Mouse (Mus musculus) ES-Bruce4 (cell line): ENCODE results near the gene Sec11a. TPM values are rescaled to one million over a fixed set of nuclear protein-coding genes. Genes with fewer than 3 reads are reported as not detected.

Experiments
- H3K27ac ChIP-seq: 2 replicates; pipeline ENCODE4 v1.5.1; 2012; ENCODE audit warnings: low read length, inconsistent platforms; ENCODE audit not compliant: insufficient read depth
- H3K27me3 ChIP-seq: 2 replicates; pipeline ENCODE4 v1.6.1; 2012; ENCODE audit warnings: mild to moderate bottlenecking, low read length, inconsistent platforms; ENCODE audit not compliant: control insufficient read depth, poor library complexity, insufficient read depth, severe bottlenecking
- H3K36me3 ChIP-seq: 2 replicates; pipeline ENCODE4 v1.6.1; 2012; ENCODE audit warnings: inconsistent platforms, mild to moderate bottlenecking, low read length, moderate library complexity; ENCODE audit not compliant: control insufficient read depth, poor library complexity, insufficient read depth, severe bottlenecking
- H3K4me1 ChIP-seq: one replicate; pipeline ENCODE4 v1.8.1; 2011; ENCODE audit warnings: low read length; ENCODE audit not compliant: control insufficient read depth, insufficient read depth
- H3K4me3 ChIP-seq: 2 replicates; pipeline ENCODE4 v1.5.1; 2011; ENCODE audit warnings: low read depth, mild to moderate bottlenecking, low read length
- H3K9ac ChIP-seq: 2 replicates; pipeline ENCODE4 v1.6.1; 2012; ENCODE audit warnings: low read depth, mild to moderate bottlenecking, inconsistent platforms; ENCODE audit not compliant: poor library complexity, severe bottlenecking
- H3K9me3 ChIP-seq: replicated peaks from 2 replicates; pipeline ENCODE4 v1.6.1; 2012; ENCODE audit warnings: mild to moderate bottlenecking, low read length, inconsistent platforms; ENCODE audit not compliant: control insufficient read depth, poor library complexity, insufficient read depth, severe bottlenecking
- CTCF ChIP-seq: IDR thresholded peaks from one replicate; pipeline ENCODE4 v1.8.1; 2011; ENCODE audit warnings: low read depth, low read length
- EP300 ChIP-seq: IDR thresholded peaks from 2 replicates; pipeline ENCODE4 v1.6.1; 2011; ENCODE audit warnings: low read depth, low read length; ENCODE audit not compliant: insufficient read depth
- POLR2A ChIP-seq: IDR thresholded peaks from one replicate; pipeline ENCODE4 v1.8.1; 2011; ENCODE audit warnings: low read length; ENCODE audit not compliant: insufficient read depth
- polyA plus RNA-seq: library from polyadenylated mRNA; stranded (reverse); fragments of >200 nt; gene quantifications from 2 replicates; pipeline ENCODE4 v1.2.4, GENCODE M21; 2011; ENCODE audit warnings: low read depth; ENCODE audit not compliant: missing spikeins, insufficient read depth, insufficient read length

The Sec11a gene
- polyA plus RNA-seq, 1 experiment = 121 TPM

DNA sequence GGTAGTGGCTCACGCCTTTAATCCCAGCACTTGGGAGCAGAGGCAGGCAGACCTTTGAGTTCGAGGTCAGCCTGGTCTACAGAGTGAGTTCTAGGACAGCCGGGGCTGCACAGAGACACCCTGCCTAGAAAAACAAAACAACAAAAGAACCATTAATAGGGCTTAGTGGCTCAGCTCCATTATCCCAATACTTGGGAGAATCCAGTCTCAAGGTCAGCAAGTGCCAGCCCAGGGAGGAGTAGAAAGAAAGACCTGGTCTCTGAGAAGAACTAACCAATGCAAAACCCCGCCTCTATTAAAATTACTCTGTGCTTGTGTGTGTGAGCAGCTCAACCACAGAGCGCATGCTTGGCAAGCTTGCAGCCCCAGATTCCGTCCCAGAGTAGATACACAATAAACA is 15.2 kb upstream of the Sec11a start:
- H3K9ac ChIP-seq = no peak overlapping the region
- H3K4me3 ChIP-seq = no peak overlapping the region
- no peaks in the 10 kb centered on the region for H3K9me3 ChIP-seq
- no peak overlapping the region for H3K27ac ChIP-seq
- no peaks in the 10 kb centered on the region for H3K27me3 ChIP-seq
- H3K4me1 ChIP-seq = peaks cover 2% of the 10 kb centered on the region
- H3K36me3 ChIP-seq = no peaks in the 10 kb centered on the region
- TF ChIP-seq POLR2A (no peak), CTCF (no peak)

DNA sequence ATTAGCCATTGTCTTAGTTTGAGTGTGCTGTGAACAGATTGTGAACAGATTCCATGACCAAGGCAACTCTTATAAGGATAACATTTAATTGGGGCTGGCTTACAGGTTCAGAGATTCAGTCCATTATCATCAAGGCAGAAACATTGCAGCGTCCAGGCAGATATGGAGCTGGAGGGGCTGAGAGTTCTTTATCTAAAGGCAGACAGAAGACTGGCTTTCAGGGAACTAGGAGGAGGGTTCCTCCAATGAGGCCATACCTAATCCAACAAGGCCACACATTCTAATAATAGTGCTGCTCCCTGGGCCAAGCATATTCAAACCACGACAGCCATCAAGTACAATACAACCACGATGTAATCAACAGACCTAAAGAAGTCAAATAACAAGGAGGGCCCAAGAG is 11.4 kb upstream of the Sec11a start:
- Histone ChIP-seq H3K4me3 (no peak overlapping the region), H3K27ac (no peak overlapping the region), H3K9me3 (no peaks in the 10 kb centered on the region), H3K27me3 (no peaks in the 10 kb centered on the region), H3K9ac (no peak overlapping the region), H3K36me3 (no peaks in the 10 kb centered on the region), H3K4me1 (peaks cover 2% of the 10 kb centered on the region)
- TF ChIP-seq CTCF (no peak), POLR2A (no peak), EP300 (no peak)

DNA sequence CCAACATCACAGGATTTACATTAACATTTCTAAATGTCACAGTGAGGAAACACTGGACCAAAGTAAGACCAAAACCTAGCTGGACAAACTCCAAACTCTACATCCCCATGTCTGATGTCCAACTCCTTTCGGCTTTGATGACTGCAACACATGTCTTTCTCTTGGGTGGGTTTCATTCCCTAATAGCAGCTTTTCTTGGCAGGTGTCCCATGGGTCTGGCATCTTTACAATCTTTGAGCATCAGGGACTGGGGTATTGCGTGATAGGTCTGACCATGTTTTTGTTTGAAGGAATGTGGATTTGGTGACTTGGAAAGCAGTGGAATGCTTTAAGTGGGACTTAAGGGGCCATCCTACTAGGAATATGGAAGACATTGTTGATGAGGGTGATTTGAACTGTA is 9.3 kb upstream of the Sec11a start:
- Histone ChIP-seq H3K9ac (no peak overlapping the region), H3K27me3 (no peaks in the 10 kb centered on the region), H3K4me3 (no peak overlapping the region), H3K36me3 (no peaks in the 10 kb centered on the region), H3K9me3 (no peaks in the 10 kb centered on the region), H3K4me1 (no peaks in the 10 kb centered on the region), H3K27ac (no peak overlapping the region)
- TF ChIP-seq EP300 (no peak), CTCF (no peak), POLR2A (no peak)

DNA sequence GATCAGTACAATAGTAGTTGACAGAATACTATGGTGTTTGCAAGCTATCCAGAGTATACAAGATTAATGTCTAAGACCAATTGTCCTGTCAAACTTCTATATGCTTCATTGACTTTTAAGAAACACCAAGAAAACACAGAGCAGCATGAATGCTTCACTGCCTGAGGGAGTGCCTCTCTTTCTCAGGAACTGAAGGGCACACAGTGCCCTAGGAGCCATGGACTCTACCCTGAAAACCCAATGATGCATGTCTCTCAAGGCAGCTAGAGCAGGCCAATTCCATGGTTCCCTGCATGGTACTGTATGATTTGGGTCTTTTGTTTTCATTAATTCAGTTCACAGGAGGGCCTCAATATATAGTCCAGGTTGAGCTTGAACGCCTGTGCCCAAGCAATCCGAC is 6.7 kb upstream of the Sec11a start:
- no peak for TF ChIP-seq POLR2A
- no peaks in the 10 kb centered on the region for H3K36me3 ChIP-seq
- no peak overlapping the region for H3K4me3 ChIP-seq
- no peaks in the 10 kb centered on the region for H3K9me3 ChIP-seq
- no peak overlapping the region for H3K27ac ChIP-seq
- no peaks in the 10 kb centered on the region for H3K27me3 ChIP-seq
- H3K9ac ChIP-seq = no peak overlapping the region
- H3K4me1 ChIP-seq = no peaks in the 10 kb centered on the region

DNA sequence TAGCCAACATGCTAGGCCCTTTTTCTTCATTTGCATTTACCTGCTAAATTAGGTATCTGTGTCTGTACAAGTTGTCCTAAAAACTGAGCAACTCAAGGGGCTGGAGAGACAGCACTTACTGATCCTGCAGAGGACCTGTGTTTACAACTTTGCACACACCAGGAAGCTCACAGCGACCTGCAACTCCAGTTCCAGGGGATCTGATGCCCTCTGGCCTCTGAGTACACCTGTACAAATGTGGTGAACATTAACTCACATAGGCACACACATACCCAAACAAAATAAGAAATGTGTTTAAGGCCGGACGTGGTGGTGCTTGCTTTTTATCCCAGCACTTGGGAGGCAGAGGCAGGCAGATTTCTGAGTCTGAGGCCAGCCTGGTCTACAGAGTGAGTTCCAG is 4.6 kb upstream of the Sec11a start:
- no peaks in the 10 kb centered on the region for H3K36me3 ChIP-seq
- H3K9me3 ChIP-seq = no peaks in the 10 kb centered on the region
- TF ChIP-seq EP300 = no peak
- TF ChIP-seq CTCF = no peak
- TF ChIP-seq POLR2A = no peak
- H3K9ac ChIP-seq = no peak overlapping the region
- H3K27me3 ChIP-seq = no peaks in the 10 kb centered on the region
- no peaks in the 10 kb centered on the region for H3K4me1 ChIP-seq
- H3K4me3 ChIP-seq = no peak overlapping the region
- no peak overlapping the region for H3K27ac ChIP-seq

DNA sequence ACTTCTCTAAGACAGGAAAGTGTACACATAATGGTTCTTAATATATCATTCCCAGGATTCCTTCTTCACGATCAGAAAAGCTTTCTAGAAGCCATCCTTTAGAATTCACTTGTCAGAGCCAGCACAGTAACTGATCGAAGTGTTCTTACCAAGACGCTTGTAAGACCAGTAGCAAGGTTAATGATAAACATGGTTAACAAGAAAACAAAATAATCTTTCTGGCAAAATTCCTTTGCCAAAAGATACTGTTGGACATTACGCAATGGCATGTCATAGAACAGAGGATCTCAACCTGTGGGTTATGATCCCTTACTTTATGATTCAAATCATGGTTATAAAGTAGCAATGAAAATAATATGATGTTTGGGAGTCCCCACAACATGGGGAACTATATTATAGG is 3.9 kb upstream of the Sec11a start:
- Histone ChIP-seq H3K4me1 (no peaks in the 10 kb centered on the region), H3K36me3 (no peaks in the 10 kb centered on the region), H3K9me3 (no peaks in the 10 kb centered on the region), H3K4me3 (no peak overlapping the region), H3K27ac (no peak overlapping the region), H3K27me3 (no peaks in the 10 kb centered on the region), H3K9ac (no peak overlapping the region)
- no peak for TF ChIP-seq EP300
- no peak for TF ChIP-seq CTCF
